Mouse (Mus musculus) intestine, postnatal 0 days (tissue): Measurements from ENCODE around the gene Olfr1451. TPM values are rescaled to one million over a fixed set of nuclear protein-coding genes. Genes with fewer than 3 reads are reported as not detected.
"Not testable (repeated sequence)": the region's sequence is repeated elsewhere in the genome, so short reads cannot be mapped to it uniquely, and the experiment has no call there.

ENCODE experiments used
- ATAC-seq: fragments of 200-750 bp; cut with Nextera tagmentation; 2 replicates; pipeline ENCODE4 v1.8.0; 2017; ENCODE audit warnings: mild to moderate bottlenecking, moderate TSS enrichment, moderate library complexity
- H3K27ac ChIP-seq: fragments of 300-500 bp; sonication (generic); 2 replicates; pipeline ENCODE4 v1.5.1; 2014; ENCODE audit warnings: mild to moderate bottlenecking, low read depth, low read length, moderate library complexity
- H3K27me3 ChIP-seq: fragments of 300-500 bp; sonication (generic); replicated peaks from 2 replicates; pipeline ENCODE4 v1.6.1; 2014; ENCODE audit warnings: low read length, mixed read lengths; ENCODE audit not compliant: control insufficient read depth, insufficient read depth
- H3K36me3 ChIP-seq: fragments of 300-500 bp; sonication (generic); 2 replicates; pipeline ENCODE4 v1.6.1; 2014; ENCODE audit warnings: mild to moderate bottlenecking, moderate library complexity; ENCODE audit not compliant: control insufficient read depth, insufficient read depth
- H3K4me1 ChIP-seq: fragments of 300-500 bp; sonication (generic); replicated peaks from 2 replicates; pipeline ENCODE4 v1.6.1; 2014; ENCODE audit warnings: antibody characterized with exemption, low read length, mixed read lengths; ENCODE audit not compliant: control insufficient read depth, insufficient read depth
- H3K4me2 ChIP-seq: fragments of 300-500 bp; sonication (generic); replicated peaks from 2 replicates; pipeline ENCODE4 v1.6.1; 2014; ENCODE audit warnings: low read depth, mild to moderate bottlenecking, moderate library complexity
- H3K4me3 ChIP-seq: fragments of 300-500 bp; sonication (generic); 2 replicates; pipeline ENCODE4 v1.5.1; 2014; ENCODE audit warnings: low read depth, low read length
- H3K9ac ChIP-seq: fragments of 300-500 bp; sonication (generic); 2 replicates; pipeline ENCODE4 v1.6.1; 2014; ENCODE audit warnings: mild to moderate bottlenecking, low read depth, low read length
- H3K9me3 ChIP-seq: fragments of 300-500 bp; sonication (generic); 2 replicates; pipeline ENCODE4 v1.6.1; 2016; ENCODE audit warnings: mixed run types; ENCODE audit not compliant: control insufficient read depth
- CTCF ChIP-seq: sonication (generic); IDR thresholded peaks from 2 replicates; pipeline ENCODE4 v1.5.1; 2016; ENCODE audit warnings: low read depth, mild to moderate bottlenecking, control low read depth, antibody characterized with exemption, moderate library complexity
- WGBS: fragments of 180-500 bp; shearing (Covaris S2); extraction: QIAGEN DNeasy Blood & Tissue Kit; methylation state at CpG from one replicate; pipeline ENCODE4 v1.1.7; 2014; 5-methylcytosine and 5-hydroxymethylcytosine counted together
- polyA plus RNA-seq: library from polyadenylated mRNA; unstranded; fragments of >200 nt; fragmentation: Nextera tagmentation; extraction: Ambion mirVana; gene quantifications from 2 replicates; pipeline ENCODE4 v1.2.1, GENCODE M21; 2015

Olfr1451 gene
- not detected in 2 replicates for polyA plus RNA-seq

- TF ChIP-seq CTCF, result no peak
- H3K9me3 ChIP-seq, result no peaks in the 10 kb centered on the region
- H3K4me2 ChIP-seq, result no peak within 1 kb of the TSS
- H3K36me3 ChIP-seq, result no peaks in the 10 kb centered on the region
- no peak for ATAC-seq
- H3K9ac ChIP-seq, result no peak within 1 kb of the TSS
- H3K4me3 ChIP-seq, result no peak within 1 kb of the TSS
- no peaks in the 10 kb centered on the region for H3K27me3 ChIP-seq
- H3K4me1 ChIP-seq, result no peaks in the 10 kb centered on the region
- WGBS, result 75% methylated on average over 2 of the region's 2 CpGs
- no peak within 1 kb of the TSS for H3K27ac ChIP-seq
Measured at GRCm38 (mm10) chr19:12994714-12995113, at the start of gene Olfr1451. TSS of gene Olfr1451 (plus strand) at chr19:12995014.

- 0 out of 2 replicates have a peak, but pooled peaks cover 5% of the 10 kb centered on the region for H3K9me3 ChIP-seq
- H3K4me3 ChIP-seq, result no peak within 1 kb of the TSS
- 90% methylated on average over 1 of the region's 1 CpGs for WGBS
Measured at GRCm38 (mm10) chr19:12949958-12950357, 44.9 kb upstream of the Olfr1451 start, which contains the start of gene Olfr1450. TSS of gene Olfr1450 (plus strand) at chr19:12950258.

GRCm38 (mm10) chr19:12970082-12970481, 24.7 kb upstream of the Olfr1451 start:
- ATAC-seq, result not testable (repeated sequence)

More at GRCm38 (mm10) chr19:12949958-12950357, 44.9 kb upstream of the Olfr1451 start, which contains the start of gene Olfr1450:
- Histone ChIP-seq H3K36me3 (no peaks in the 10 kb centered on the region), H3K9ac (no peak within 1 kb of the TSS), H3K27ac (no peak within 1 kb of the TSS), H3K4me1 (no peaks in the 10 kb centered on the region), H3K27me3 (no peaks in the 10 kb centered on the region), H3K4me2 (no peak within 1 kb of the TSS)
- ATAC-seq, result no peak
- TF ChIP-seq CTCF, result no peak

GRCm38 (mm10) chr19:12992316-12992715, 2.5 kb upstream of the Olfr1451 start:
- not testable (repeated sequence) for H3K4me1 ChIP-seq, H3K4me2 ChIP-seq, H3K9me3 ChIP-seq, H3K36me3 ChIP-seq, H3K9ac ChIP-seq, ATAC-seq, H3K27ac ChIP-seq, H3K4me3 ChIP-seq, H3K27me3 ChIP-seq
- 92% methylated on average over 4 of the region's 4 CpGs for WGBS

More at GRCm38 (mm10) chr19:12970082-12970481, 24.7 kb upstream of the Olfr1451 start:
- H3K4me1 ChIP-seq, H3K36me3 ChIP-seq, H3K9me3 ChIP-seq, H3K9ac ChIP-seq, H3K27ac ChIP-seq, H3K27me3 ChIP-seq, H3K4me2 ChIP-seq, H3K4me3 ChIP-seq: not testable (repeated sequence)
- WGBS, result 82% methylated on average over 5 of the region's 5 CpGs

- 52% methylated on average over 1 of the region's 1 CpGs for WGBS
- Histone ChIP-seq H3K9me3 (no peaks in the 10 kb centered on the region), H3K4me2 (no peak within 1 kb of the TSS), H3K27me3 (no peaks in the 10 kb centered on the region), H3K4me3 (no peak within 1 kb of the TSS), H3K9ac (no peak within 1 kb of the TSS), H3K4me1 (no peaks in the 10 kb centered on the region), H3K27ac (no peak within 1 kb of the TSS), H3K36me3 (no peaks in the 10 kb centered on the region)
- ATAC-seq, result no peak
- TF ChIP-seq CTCF, result no peak
Measured at GRCm38 (mm10) chr19:13028227-13028626, 33.4 kb downstream of the Olfr1451 start, which contains the start of gene Olfr1453. TSS of gene Olfr1453 (minus strand) at chr19:13028327.

Other genes starting within 250 kb of the Olfr1451 start
- gene Cntf, start 229.4 kb upstream of the Olfr1451 start, polyA plus RNA-seq, result 0.93 and 1.1 TPM in 2 replicates
- 13.6 and 15.1 TPM in 2 replicates for gene Zfp91, start 198.9 kb upstream of the Olfr1451 start, polyA plus RNA-seq
- gene Lpxn, start 198.8 kb upstream of the Olfr1451 start, polyA plus RNA-seq, result 1.7 and 1.9 TPM in 2 replicates
- gene Gm5244, start 148.3 kb upstream of the Olfr1451 start, polyA plus RNA-seq, result not detected in 2 replicates
- gene Olfr1444, start 137.7 kb upstream of the Olfr1451 start, polyA plus RNA-seq, result not detected in 2 replicates
- not detected in 2 replicates for gene Olfr1445, start 111.2 kb upstream of the Olfr1451 start, polyA plus RNA-seq
- gene Olfr1446, start 101.5 kb upstream of the Olfr1451 start, polyA plus RNA-seq, result not detected in 2 replicates
- not detected in 2 replicates for gene Olfr1447, start 91.3 kb upstream of the Olfr1451 start, polyA plus RNA-seq
- gene Olfr1448, start 70.6 kb upstream of the Olfr1451 start, polyA plus RNA-seq, result not detected in 2 replicates
- not detected in 2 replicates for gene Olfr1449, start 64.2 kb upstream of the Olfr1451 start, polyA plus RNA-seq
- gene Olfr1450, start 44.8 kb upstream of the Olfr1451 start, polyA plus RNA-seq, result not detected in 2 replicates
- not detected in 2 replicates for gene Olfr1453, start 33.3 kb downstream of the Olfr1451 start, polyA plus RNA-seq
- gene Olfr1454, start 65.6 kb downstream of the Olfr1451 start, polyA plus RNA-seq, result not detected in 2 replicates
- not detected in 2 replicates for gene Olfr1457, start 102.9 kb downstream of the Olfr1451 start, polyA plus RNA-seq
- gene Olfr1458, start 111.8 kb downstream of the Olfr1451 start, polyA plus RNA-seq, result not detected in 2 replicates
- gene Olfr1459, start 154.5 kb downstream of the Olfr1451 start, polyA plus RNA-seq, result not detected in 2 replicates
- not detected in 2 replicates for gene Olfr1461, start 168.0 kb downstream of the Olfr1451 start, polyA plus RNA-seq
- gene Olfr1462, start 190.7 kb downstream of the Olfr1451 start, polyA plus RNA-seq, result not detected in 2 replicates
- not detected in 2 replicates for gene Olfr1463, start 236.3 kb downstream of the Olfr1451 start, polyA plus RNA-seq